Mouse (Mus musculus) midbrain, embryonic 16.5 days (tissue): ENCODE results near the gene Arhgef28. TPM values are rescaled to one million over a fixed set of nuclear protein-coding genes. Genes with fewer than 3 reads are reported as not detected.

Experiments
- ATAC-seq: fragments of 200-750 bp; cut with Nextera tagmentation; 2 replicates; pipeline ENCODE4 v1.8.0; 2017; ENCODE audit warnings: moderate TSS enrichment
- H3K27ac ChIP-seq: fragments of 300-500 bp; sonication (generic); 2 replicates; pipeline ENCODE4 v1.5.1; 2014; ENCODE audit warnings: mild to moderate bottlenecking, low read length, mixed read lengths
- H3K27me3 ChIP-seq: fragments of 300-500 bp; sonication (generic); 2 replicates; pipeline ENCODE4 v1.6.1; 2014; ENCODE audit warnings: low read depth, low read length, mixed read lengths; ENCODE audit not compliant: control insufficient read depth, insufficient read depth
- H3K36me3 ChIP-seq: fragments of 300-500 bp; sonication (generic); 2 replicates; pipeline ENCODE4 v1.6.1; 2014; ENCODE audit warnings: mild to moderate bottlenecking, low read length, moderate library complexity, mixed read lengths; ENCODE audit not compliant: control insufficient read depth, insufficient read depth
- H3K4me1 ChIP-seq: fragments of 300-500 bp; sonication (generic); 2 replicates; pipeline ENCODE4 v1.6.1; 2014; ENCODE audit warnings: mild to moderate bottlenecking, low read length, mixed read lengths; ENCODE audit not compliant: control insufficient read depth, insufficient read depth
- H3K4me2 ChIP-seq: fragments of 300-500 bp; sonication (generic); 2 replicates; pipeline ENCODE4 v1.6.1; 2014; ENCODE audit warnings: mild to moderate bottlenecking, low read length, mixed read lengths
- H3K4me3 ChIP-seq: fragments of 300-500 bp; sonication (generic); 2 replicates; pipeline ENCODE4 v1.5.1; 2014; ENCODE audit warnings: low read depth, mild to moderate bottlenecking, low read length, moderate library complexity, mixed read lengths
- H3K9ac ChIP-seq: fragments of 300-500 bp; sonication (generic); 2 replicates; pipeline ENCODE4 v1.6.1; 2014; ENCODE audit warnings: low read depth, low read length, mixed read lengths
- H3K9me3 ChIP-seq: fragments of 300-500 bp; sonication (generic); replicated peaks from 2 replicates; pipeline ENCODE4 v1.6.1; 2014; ENCODE audit warnings: mild to moderate bottlenecking, low read length, mixed read lengths; ENCODE audit not compliant: control insufficient read depth, poor library complexity, severe bottlenecking
- WGBS: fragments of 180-500 bp; shearing (Covaris S2); extraction: QIAGEN DNeasy Blood & Tissue Kit; methylation state at CpG from one replicate; pipeline ENCODE4 v1.1.7; 2014; 5-methylcytosine and 5-hydroxymethylcytosine counted together
- polyA plus RNA-seq: library from polyadenylated mRNA; unstranded; fragments of >200 nt; fragmentation: Nextera tagmentation; extraction: Ambion mirVana; gene quantifications from 2 replicates; pipeline ENCODE4 v1.2.1, GENCODE M21; 2015

The Arhgef28 gene
- polyA plus RNA-seq, 1 experiment from 2014 or later, result 35.1 TPM

DNA sequence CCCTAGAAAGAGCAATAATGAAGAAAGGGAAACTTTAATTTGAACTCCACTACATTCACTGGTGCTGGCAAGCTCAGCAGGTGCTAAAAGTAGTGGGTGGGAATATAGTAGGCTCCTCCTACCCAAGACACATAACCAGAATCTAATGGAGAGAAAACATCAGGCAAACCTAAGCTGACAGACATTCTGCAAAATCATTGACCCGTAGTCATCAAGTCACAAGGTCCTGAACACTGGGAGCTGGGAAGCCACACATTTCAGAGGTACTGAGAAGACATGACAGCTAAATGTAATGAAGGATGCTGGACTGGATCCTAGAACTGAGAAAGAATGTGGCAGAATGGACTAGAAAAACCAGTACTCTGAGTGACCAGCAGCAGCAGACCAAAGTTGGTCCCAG is 24.3 kb upstream of the Arhgef28 start:
- no peak overlapping the region for H3K4me3 ChIP-seq
- 84% methylated on average over 1 of the region's 1 CpGs for WGBS
- no peak overlapping the region for H3K27ac ChIP-seq
- H3K4me1 ChIP-seq, result no peaks in the 10 kb centered on the region
- no peak overlapping the region for H3K4me2 ChIP-seq
- no peaks in the 10 kb centered on the region for H3K9me3 ChIP-seq
- no peak for ATAC-seq
- no peak overlapping the region for H3K9ac ChIP-seq
- H3K36me3 ChIP-seq, result no peaks in the 10 kb centered on the region
- no peaks in the 10 kb centered on the region for H3K27me3 ChIP-seq

DNA sequence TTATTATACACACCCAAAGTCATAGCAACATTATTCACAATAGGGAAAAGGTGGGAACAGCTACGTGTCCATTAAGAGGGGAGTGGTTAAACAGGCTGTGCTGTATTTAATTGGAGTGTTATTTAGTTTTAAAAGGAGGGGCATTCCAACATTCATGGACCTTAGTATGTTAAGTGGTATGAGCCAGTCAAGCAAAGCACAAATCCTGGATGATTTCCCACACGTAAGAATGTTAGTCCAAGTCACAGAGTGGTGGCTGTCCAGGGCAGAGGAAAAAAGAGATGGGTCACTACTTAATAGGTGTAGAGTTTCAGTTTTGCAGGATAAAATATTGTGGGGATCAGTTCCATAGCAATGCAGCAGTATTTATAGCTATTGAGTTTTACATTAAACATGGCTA is 20.0 kb upstream of the Arhgef28 start:
- H3K27ac ChIP-seq, result no peak overlapping the region
- 73% methylated on average over 2 of the region's 2 CpGs for WGBS

DNA sequence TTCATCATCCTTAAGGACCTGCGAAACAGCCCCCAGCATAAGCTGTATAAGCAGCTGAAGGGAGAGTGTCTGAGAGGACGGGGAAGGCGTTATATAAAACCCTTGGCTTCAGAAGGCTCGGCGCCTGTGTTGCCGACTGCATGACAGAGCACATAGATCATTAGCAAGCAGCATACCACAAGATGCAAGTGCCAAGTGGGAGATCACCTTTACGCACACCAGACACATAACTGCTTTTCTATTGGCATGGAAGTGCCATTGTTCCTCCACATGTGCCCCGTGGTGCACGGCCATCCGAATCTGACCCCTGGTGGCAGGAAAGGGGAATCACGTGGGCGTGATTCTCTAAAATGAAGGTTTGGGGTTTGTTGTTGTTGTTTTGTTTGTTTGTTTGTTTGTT is 16.6 kb upstream of the Arhgef28 start:
- Histone ChIP-seq H3K9ac (peak overlapping the region; percentile 30; the same call in 1 of the 2 replicates), H3K4me2 (peak overlapping the region; percentile 31; the same call in 1 of the 2 replicates), H3K36me3 (no peaks in the 10 kb centered on the region), H3K27me3 (no peaks in the 10 kb centered on the region), H3K27ac (no peak overlapping the region), H3K4me3 (no peak overlapping the region), H3K4me1 (no peaks in the 10 kb centered on the region), H3K9me3 (no peaks in the 10 kb centered on the region)
- 0 out of 2 replicates have a peak, but pooled peaks have one; percentile 62 for ATAC-seq
- 30% methylated on average over 12 of the region's 12 CpGs for WGBS

More for the DNA sequence above, 20.0 kb upstream of the Arhgef28 start:
- Histone ChIP-seq H3K9me3 (no peaks in the 10 kb centered on the region), H3K4me3 (no peak overlapping the region), H3K4me2 (no peak overlapping the region), H3K4me1 (no peaks in the 10 kb centered on the region), H3K36me3 (no peaks in the 10 kb centered on the region), H3K9ac (no peak overlapping the region), H3K27me3 (no peaks in the 10 kb centered on the region)
- ATAC-seq, result no peak

DNA sequence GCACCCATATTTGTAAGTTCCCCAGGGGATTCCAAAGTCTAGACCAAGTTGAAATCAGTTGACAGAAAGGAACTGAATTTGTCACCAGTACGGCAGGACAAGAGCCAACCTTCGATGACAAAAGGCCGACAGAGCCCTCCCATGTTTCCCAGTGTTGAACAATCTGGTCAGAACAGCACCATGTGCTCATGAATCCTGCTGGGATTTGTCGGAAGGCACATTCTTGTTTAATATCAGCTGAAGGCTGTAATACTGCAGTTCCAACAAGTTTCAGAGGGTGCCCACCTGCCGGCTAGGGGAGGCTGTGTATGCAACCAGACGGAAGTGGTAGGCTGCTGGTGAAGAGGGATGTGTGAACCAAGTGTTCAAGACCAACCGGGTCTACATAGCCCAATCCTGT is 3.9 kb upstream of the Arhgef28 start:
- WGBS, result 83% methylated on average over 7 of the region's 7 CpGs
- Histone ChIP-seq H3K9ac (no peak overlapping the region), H3K9me3 (no peaks in the 10 kb centered on the region), H3K4me2 (no peak overlapping the region), H3K36me3 (no peaks in the 10 kb centered on the region), H3K27ac (no peak overlapping the region), H3K4me3 (no peak overlapping the region), H3K27me3 (no peaks in the 10 kb centered on the region), H3K4me1 (no peaks in the 10 kb centered on the region; the same call in 1 of the 2 replicates)
- ATAC-seq, result no peak

DNA sequence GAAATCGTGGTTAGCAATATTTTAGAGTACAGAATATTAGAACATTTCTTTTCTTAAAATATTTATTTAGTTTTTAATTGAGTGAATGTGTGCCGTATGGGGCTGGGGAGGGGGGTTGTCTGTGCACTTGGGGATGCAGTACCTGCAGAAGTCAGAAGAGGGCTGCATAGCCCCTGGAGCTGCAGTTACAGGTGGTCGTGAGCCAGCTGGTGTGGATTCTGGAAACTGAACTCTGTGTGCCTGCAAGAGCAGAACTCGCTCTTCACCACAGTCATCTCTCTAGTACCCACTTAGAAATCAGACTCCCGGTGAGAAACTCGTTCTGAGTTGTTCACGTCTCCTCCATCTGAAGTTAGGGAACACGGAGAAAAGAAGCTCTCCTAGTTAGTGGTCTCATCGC is 2.6 kb upstream of the Arhgef28 start:
- no peak overlapping the region for H3K4me3 ChIP-seq
- WGBS, result 41% methylated on average over 9 of the region's 9 CpGs
- H3K9me3 ChIP-seq, result no peaks in the 10 kb centered on the region
- H3K4me1 ChIP-seq, result no peaks in the 10 kb centered on the region; the same call in 1 of the 2 replicates
- H3K4me2 ChIP-seq, result no peak overlapping the region
- H3K27ac ChIP-seq, result no peak overlapping the region
- H3K9ac ChIP-seq, result no peak overlapping the region
- H3K27me3 ChIP-seq, result no peaks in the 10 kb centered on the region
- H3K36me3 ChIP-seq, result no peaks in the 10 kb centered on the region
- ATAC-seq, result no peak

DNA sequence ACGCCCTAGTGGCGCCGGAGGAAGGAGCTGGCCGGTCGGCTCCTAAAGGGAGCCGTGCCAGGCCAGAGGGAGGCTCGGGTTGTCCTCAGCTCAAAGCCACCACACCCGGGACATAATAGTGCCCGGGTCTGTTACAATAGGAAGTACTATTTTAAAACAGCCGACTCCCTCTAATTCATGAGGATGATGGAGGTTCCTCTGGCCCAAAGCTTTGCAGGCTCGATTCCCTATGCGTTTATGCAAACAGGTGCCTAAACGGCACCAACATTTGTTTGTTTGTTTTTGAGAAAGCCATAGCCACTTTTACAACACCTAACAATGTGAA is 269 bp upstream of the Arhgef28 start:
- Histone ChIP-seq H3K9me3 (no peaks in the 10 kb centered on the region), H3K9ac (peak overlapping the region; percentile 90), H3K4me1 (no peaks in the 10 kb centered on the region; the same call in 1 of the 2 replicates), H3K4me3 (peak overlapping the region; percentile 76), H3K36me3 (no peaks in the 10 kb centered on the region), H3K27ac (peak overlapping the region; percentile 73), H3K4me2 (peak overlapping the region; percentile 96), H3K27me3 (no peaks in the 10 kb centered on the region)
- no peak for ATAC-seq
- WGBS, result 2% methylated on average over 13 of the region's 13 CpGs

DNA sequence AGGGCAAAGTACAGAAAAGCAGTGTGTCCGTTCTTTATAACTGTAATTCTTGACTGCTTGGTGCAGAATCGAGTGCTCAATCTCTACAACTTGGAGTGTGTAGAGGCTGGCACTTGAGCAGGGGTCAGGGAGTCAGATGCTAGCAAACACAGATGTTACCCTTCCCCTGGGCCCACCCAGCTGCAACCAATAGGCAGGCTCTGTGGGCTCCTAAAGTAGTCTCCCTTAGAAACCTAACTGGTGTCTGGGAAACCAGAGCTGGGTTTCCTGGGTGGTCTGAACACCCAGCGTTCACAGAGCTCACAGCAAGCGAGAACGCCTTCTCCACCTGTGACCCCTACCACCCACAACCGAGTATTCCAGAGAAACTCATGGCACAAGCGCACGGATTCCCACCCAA is 1.1 kb downstream of the Arhgef28 start:
- H3K9me3 ChIP-seq, result no peaks in the 10 kb centered on the region
- H3K36me3 ChIP-seq, result no peaks in the 10 kb centered on the region
- H3K27ac ChIP-seq, result no peak overlapping the region
- H3K4me3 ChIP-seq, result peak overlapping the region; percentile 76
- no peaks in the 10 kb centered on the region for H3K27me3 ChIP-seq
- WGBS, result 26% methylated on average over 8 of the region's 8 CpGs
- H3K4me2 ChIP-seq, result peak overlapping the region; percentile 96
- no peaks in the 10 kb centered on the region; the same call in 1 of the 2 replicates for H3K4me1 ChIP-seq
- no peak overlapping the region for H3K9ac ChIP-seq
- no peak for ATAC-seq

DNA sequence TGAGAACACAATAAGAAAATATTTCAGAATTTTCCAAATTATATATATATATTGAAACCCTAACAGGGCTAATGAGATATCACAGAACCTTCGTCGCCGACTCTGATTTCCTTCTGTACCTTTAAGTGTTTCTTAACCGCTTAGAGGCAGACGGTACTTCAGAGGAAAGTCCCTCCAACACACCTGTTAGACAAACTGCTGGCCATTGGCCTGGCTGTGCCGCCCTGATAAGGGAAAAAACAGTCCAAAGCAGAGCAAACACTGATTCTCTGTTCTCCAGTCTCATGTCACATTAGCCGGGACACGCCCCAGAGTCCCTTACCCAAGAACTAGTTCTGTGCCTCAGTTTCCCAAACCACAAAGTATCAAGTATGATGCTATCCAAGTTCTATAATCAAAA is 1.9 kb downstream of the Arhgef28 start:
- Histone ChIP-seq H3K9ac (no peak overlapping the region), H3K4me1 (no peaks in the 10 kb centered on the region; the same call in 1 of the 2 replicates), H3K4me3 (no peak overlapping the region), H3K4me2 (no peak overlapping the region), H3K27ac (no peak overlapping the region), H3K9me3 (no peaks in the 10 kb centered on the region), H3K27me3 (no peaks in the 10 kb centered on the region), H3K36me3 (no peaks in the 10 kb centered on the region)
- WGBS, result 95% methylated on average over 8 of the region's 8 CpGs
- ATAC-seq, result no peak

DNA sequence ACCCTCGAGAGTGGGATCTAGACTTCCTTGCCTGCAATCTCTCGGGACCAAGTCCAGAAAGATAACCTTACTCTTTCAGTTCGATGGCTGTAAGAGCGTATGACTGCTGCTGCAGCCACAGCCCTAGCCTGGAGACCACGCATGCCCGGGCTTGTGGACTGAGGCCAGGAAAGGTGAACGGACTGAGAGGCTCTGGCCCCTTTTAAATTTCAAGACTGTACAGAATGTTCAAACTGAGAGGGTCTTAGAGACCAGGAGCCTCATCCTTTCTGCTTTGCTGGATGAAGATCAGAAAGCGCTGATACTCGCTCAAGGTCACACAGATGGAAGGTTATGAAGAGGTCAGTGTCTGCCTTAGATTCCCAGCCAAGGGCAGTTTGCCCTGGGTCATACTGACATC is 4.8 kb downstream of the Arhgef28 start:
- 61% methylated on average over 9 of the region's 9 CpGs for WGBS

More for the DNA sequence above, 4.8 kb downstream of the Arhgef28 start:
- no peaks in the 10 kb centered on the region for H3K4me1 ChIP-seq
- no peak overlapping the region for H3K4me3 ChIP-seq
- H3K36me3 ChIP-seq, result no peaks in the 10 kb centered on the region
- H3K9me3 ChIP-seq, result no peaks in the 10 kb centered on the region
- no peak overlapping the region for H3K9ac ChIP-seq
- no peak overlapping the region for H3K4me2 ChIP-seq
- ATAC-seq, result no peak
- H3K27ac ChIP-seq, result no peak overlapping the region
- no peaks in the 10 kb centered on the region for H3K27me3 ChIP-seq
